Mouse (Mus musculus) bone marrow, adult 2 months (tissue): ENCODE results near the gene Xlr4c.

ENCODE experiments used
- CTCF ChIP-seq: fragments of 200-500 bp; IDR thresholded peaks from 2 replicates; pipeline ENCODE4 v1.5.1; 2011; ENCODE audit warnings: low read length, control low read depth; ENCODE audit not compliant: control insufficient read depth, insufficient read depth
- POLR2A ChIP-seq: fragments of 200-500 bp; IDR thresholded peaks from 2 replicates; pipeline ENCODE4 v1.6.1; 2011; ENCODE audit warnings: low read depth, mild to moderate bottlenecking, control low read depth, low read length, borderline replicate concordance; ENCODE audit not compliant: control insufficient read depth

DNA sequence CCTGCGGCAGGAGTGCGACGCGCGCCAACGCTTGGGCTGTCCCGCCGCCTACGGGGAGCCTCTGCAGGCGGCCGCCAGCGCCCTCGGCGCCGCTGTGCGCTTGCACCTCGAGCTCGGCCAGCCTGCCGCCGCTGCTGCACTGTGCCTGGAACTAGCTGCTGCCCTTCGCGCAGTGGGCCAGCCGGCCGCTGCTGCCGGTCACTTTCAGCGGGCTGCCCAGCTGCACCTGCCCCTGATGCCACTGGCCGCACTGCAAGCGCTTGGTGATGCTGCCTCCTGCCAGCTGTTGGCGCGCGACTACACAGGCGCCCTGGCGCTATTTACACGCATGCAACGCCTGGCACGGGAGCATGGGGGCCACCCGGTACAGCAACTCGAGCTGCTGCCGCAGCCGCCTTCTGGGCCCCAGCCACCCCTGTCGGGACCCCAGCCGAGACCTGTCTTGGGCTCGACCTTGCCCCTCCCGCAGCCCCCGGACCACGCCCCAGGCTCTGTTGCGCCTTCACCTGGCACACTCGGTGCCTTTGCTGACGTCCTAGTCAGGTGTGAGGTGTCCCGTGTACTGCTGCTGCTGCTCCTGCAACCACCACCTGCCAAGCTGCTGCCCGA, 14.2 kb downstream of the Xlr4c start:
- TF ChIP-seq CTCF (no peak), POLR2A (no peak)
